Mouse (Mus musculus): ENCODE results near the gene Slc22a8.

Gene Slc22a8

DNA sequence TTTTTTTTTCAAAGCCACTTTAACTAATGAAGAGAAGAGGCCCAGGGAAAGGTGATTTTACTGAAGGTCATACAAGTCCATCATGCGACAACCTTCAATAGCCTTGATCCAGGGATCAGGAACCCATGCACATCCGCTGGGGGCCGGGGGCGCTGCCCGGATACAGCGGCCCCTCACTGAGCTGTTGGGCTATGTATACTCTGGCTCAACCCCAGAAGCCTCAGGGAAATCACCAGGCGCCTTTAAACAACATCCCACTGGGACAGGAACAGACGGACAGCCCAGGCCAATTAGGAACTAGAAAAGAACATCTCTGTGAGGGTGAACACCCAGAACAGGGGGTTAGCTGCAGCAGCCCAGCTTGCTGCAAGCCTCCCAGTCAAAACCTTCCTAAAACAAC is at the start of gene Slc22a8:
TSS of gene Slc22a8 (plus strand) at position 301 of the 400 bp plus-strand sequence.
- DNase-seq, result no peak

DNA sequence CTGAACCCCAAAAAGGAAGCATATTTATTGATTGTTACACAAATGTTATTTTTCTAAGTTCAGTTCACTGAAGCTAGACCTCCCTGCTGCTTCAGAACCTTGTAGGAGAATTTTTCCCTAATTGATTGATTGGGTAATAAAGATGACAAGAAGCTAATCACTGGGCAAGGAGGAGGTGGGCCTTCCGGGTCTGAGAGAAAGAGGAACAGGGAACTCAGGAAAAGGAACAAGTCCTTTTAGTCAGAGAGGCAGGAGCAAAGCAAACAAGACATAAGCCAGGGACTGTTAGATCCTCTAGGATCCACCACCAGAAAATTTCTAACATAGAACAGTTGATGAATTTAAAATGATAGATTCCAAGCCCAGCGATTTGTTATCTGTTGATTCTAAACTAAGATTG is 32.2 kb upstream of the Slc22a8 start:
- no peak for DNase-seq

DNA sequence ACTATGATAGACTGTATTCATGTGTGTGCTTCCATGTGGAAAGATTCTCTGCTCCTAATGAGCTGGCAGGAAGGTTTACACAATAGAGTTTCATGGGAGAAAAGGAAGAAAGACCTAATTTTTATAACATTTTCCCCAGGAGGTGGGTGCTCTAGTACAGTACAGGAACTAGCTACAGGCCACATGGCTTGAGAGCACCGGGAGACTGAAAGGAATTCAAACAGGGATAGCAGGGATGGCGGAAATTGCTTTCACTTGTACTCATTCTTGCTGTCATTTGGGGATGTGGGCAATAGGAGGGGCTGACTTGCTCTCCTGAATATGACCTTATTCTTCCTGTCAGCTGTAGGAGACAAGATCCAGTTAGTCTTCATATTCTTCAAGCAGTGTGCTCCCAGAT is 27.0 kb upstream of the Slc22a8 start:
- no peak for DNase-seq

DNA sequence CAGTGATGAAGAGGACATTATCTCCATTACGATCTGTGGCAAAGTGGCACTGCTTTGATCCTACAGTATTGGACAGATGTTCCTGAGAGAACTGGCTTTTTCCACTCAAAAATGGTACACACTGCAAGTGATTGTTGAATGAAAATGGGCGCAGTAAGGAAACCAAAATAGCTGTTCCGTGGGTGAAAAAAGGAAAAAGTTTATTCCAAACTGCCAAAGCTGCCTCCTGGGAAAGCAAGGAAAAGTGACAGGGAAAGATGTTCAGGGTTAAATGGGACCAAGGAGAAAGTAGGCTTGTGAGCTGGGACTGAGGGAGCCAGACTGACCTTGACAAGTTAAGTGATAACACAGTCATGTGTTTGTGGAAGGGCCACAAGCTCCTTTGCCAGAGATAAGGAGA is 26.6 kb upstream of the Slc22a8 start:
- DNase-seq, result no peak

DNA sequence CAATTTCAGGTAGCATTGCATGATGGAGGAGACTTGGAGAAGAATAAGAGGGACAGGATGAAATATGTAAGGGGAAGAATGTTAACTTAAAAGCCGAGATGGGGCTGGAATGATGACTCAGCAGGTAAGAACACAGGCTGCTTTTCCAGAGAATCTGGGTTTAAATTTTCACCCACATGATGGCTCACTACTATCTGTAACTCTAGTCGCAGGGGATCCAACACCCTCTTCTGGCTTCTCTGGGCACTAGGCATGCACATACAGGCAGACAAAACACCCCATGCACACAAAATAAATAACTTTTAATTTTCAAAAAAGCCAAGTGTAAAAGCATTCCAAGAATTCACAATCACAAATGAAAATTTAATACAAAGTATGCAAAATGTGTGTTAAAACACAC is 25.8 kb upstream of the Slc22a8 start:
- no peak for DNase-seq

DNA sequence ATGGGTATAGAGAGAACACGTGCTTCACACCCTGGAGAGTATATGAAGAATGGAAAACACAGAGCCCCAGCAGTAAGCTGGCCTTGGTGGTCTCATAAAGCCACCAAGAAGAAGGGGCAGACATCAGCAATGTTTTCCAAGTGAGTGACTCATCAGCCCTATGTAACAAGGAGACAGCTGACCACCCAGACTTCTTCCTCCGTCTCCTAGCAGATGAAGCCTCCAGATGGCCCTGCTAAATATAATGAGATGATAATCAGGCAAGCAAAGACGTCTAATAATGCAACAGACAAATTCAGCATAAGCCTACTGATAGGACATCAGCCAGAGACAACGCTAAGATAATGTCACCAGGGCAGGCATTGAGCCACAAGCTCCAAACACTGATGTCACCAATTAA is 25.1 kb upstream of the Slc22a8 start:
- DNase-seq, result no peak

DNA sequence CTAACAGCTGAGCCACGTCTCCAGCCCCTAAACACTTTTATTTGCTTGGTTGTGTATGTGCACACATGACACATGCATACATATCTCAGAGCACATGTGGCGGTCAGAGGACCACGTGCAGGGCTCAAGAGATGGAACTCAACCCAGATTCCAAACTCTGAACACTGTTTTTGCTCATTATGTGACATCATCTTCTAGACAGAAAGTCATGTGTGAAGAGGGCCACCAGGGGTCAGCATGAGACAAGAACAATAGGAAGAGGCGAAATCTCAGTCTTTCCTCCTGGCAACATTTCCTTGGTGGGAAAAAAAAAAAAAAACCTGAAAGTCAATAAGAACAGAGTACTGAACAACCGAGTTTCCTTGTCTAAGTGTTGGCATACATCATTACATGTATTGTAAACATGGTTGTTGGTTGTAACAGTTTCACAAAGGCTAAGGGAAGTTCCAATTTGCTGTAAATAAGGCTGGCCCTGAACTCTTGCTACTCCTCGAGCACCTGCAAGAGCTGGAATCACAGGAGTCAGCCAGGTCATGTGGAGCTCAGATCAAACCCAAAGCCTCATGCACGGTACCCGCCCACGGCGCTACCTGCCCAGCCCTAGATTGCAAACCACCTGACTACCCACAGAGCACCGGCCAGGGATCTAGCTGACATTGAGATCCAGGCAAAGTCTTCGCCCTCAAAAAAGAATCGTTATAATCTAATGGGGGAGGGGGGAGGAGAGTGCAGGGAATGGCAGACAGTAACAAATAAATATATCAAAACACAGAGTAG is 23.8 kb upstream of the Slc22a8 start:
- peak in 1 of 2 experiments; percentile 24 for DNase-seq

DNA sequence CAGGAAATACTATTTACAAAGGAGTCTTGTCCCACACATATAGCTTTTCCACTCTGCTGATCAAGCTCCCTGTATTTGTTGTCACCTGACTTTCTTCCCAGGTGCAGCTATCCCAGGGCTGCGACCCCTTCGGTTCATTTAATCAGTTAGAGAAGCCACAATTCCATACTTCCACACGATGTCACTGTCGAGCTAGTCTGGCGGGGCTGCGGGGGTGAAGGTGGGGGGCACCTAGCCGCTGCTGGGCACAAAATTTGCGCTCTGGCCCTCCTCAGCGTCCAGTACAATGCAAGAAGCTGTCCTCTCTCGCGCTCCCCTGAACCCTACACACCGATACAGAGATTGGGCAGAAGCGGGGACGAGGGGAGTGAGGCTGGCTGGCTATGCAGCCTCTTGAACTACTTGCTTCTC is 21.6 kb upstream of the Slc22a8 start:
- DNase-seq, result peak in 1 of 2 experiments; percentile 18

DNA sequence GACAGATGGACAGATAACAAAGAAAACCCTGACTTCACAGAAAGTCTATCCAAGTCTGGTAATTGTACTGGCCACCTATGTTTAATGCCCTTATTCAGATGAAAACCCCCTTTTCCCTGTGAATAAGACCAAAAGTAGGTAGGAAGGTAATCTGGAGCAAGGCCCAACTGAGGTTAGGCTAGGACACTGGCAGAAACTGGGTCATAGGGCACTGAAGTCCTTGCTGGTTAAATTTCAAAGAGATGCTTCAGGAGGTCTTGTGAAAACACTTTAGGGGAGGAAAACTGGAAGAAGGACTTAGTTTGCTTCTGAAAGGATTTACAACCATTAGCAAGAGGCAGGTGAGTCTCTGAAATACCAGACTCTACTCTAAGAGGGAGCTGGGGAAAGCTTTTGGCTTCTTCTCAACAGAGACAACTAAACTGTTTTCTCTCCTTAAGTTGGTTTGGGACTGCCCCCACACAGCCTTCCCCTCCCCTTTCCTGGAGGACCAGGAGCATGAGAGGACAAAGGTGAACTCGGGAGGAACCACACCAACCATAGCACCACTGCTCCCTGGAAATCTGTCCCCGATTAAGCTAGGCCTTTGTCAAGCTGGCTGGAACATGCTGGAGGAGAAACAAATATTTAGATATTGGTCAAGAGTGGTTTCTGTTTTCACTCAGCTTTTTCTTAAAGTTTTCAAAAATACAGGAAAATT is 20.6 kb upstream of the Slc22a8 start:
- DNase-seq, result no peak

DNA sequence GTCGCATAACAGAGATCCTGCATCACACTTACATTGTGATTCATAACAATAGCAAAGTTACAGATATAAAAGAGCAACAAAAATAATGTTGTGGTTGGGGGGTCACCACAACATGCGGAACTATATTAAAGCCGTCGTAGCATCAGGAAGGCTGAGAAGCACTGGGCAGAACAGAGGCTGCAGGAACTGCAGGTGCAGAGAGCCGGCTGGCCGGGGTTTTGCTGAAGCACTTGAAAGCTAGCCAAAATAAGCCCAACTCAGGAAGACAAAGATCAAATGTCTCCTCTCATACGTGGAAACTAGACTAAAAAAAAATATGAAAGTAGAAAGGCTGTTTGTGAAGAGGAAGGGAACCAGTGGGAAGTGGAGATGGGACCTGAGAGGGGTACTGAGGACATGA is 19.3 kb upstream of the Slc22a8 start:
- no peak for DNase-seq

DNA sequence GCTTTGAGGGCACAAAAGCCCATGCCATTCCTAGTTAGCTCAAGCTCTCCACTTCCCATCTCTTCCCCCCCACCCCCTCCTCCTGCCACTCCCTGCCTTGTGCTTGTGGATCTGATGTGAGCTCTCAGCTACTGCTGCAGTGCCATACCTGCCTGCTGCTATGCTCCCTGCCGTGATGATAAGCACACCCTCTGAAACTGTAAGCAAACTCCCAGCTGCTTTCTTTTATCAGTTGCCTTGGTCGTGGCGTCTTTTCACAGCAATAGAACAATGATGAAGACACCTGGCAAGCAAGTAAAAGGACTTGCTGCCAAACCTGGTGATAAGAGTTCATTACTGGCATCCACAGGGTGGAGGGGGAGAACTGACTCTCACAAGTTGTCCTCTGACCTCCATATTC is 18.6 kb upstream of the Slc22a8 start:
- no peak for DNase-seq

DNA sequence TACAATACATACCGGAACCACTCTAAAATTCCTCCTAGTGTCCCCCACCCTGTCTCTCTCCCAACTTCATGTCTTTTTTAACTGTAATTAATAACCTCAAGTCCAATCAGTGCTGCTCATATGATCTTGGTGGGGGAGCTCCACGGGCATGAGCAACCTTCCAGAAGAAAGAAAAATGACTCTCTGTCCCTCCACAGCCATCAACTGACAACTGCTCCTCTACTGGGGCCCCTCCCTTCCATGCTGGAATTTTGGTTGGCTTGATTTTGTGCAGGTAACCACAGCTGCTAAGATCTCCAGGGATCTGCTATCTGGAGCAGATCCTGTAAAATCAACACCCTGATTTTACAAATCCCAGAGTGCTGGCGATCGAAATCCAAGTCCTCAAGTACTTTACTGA is 13.6 kb upstream of the Slc22a8 start:
- DNase-seq, result no peak

DNA sequence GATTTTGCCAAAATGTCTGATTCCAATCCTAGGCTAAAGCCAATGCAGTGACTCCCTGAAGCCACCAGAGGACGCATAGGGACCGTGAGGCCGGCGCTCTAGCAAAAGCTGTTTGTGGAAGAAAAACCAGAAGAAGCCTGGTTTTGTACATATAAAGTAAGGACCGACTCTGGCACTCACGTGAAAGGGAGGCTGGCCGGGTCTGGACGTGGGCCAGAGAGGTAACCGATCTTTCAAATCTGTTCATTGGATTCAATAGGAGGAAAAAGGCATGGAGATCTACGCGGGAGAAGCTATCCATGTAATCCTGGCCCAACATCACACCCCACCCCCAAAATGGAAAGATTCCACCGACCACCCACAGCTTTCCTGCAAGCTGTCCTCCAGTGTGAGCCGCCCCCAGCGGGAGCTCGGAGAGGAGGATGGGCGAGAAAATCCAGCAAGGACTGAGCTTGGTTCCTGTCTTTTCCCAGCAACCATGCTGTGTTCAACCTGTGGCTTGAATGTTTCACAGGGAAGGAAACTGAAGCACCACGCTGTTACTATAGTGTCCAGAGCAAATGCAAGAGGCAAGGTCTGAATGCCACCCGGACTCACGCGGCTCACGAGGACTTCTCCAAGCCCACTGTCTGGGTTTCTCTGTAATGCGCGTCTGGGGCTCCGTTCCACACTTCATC is 12.6 kb upstream of the Slc22a8 start:
- peak in 1 of 2 experiments; percentile 23 for DNase-seq

DNA sequence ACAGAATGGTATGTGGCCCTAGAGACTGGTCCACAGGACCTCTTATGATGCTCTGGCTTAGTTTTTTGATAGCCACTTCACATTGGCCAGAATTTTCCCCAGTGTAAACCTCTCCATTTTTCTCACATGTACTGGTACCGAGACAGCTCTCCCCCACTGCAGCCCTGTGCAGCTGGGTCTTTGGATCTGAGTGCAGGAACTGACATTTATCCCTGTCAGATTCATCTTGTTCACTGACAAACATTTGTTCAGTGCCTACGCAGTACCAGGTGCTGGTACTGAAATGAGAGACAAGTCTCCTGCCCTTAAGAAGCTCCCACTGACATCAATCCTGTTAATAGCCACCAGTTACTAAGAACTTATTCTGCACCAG is 12.1 kb upstream of the Slc22a8 start:
- no peak for DNase-seq

DNA sequence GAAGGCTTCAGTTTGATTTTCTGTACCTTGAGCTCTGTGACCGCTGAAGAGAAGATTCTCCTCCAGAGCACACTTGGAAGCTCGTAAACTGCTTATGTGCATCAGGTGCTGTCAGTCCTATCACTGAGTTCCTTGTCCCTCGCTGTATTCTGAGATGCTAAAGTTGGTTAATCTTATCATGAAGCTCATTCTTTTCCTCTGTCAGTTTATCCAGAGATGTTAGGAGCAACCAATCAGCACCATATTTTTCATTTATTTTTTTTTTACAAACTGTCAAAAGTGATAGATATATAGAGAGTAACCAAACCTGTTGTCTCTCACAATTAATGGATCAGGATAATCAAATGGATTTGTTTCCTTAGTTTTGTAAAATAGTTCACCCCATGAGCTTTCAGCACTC is 5.8 kb upstream of the Slc22a8 start:
- DNase-seq, result no peak

DNA sequence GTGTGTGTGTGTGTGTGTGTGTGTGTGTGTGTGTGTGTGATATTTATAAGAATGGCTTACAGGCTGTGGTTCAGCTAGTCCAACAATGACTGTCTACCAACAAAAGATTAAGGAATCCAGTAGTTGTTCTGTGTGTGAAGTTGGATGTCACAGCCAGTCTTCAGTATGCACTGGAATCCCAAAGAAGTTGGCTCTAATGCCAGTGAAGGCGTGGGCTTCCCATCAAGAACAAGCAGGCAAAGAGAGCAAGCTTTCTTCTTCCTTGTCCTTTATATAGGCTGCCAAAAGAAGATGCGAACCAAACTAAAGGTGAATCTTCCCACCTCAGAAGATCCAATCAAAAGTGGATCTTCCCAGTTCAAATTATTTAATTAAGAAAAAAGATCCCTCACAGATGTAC is 5.2 kb upstream of the Slc22a8 start:
- DNase-seq, result no peak

DNA sequence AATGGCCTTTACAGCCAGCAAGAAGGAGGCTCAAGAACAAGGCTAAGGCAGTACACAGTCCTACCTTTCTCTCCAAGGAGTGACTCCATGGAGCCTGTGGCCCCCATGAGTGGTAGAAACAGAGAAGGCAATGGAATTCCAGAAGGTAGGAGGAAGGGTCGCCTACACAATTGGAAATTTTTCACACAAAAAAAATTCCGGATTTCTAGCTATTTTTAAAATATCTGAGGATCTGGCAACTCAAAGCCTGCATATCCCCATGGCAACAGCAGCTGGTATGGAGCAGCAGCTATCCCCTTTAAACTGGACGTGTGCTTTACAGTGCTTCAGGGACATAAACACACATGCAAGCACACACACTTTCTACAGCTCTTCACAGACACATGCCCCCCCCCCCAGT is 4.7 kb upstream of the Slc22a8 start:
- DNase-seq, result no peak

DNA sequence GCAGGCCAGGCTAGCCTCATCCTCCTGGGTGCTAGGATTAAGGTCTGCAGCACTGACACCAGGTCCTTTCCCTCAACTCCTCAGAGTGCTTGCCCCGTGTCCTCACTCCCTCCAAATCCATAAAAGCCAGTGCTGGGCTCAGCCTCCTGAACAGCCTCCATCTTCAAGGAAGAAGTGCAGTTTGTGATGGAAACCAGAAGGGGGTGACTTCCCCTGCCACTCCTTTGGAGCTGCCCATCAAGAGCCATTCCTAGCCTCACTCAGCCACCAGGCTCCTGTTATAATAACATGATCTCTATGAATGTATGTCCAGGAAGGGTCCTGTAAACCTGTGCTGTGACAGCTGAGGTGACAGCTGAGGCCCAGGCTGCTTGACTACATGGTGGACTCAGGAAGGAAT is 3.7 kb upstream of the Slc22a8 start:
- no peak for DNase-seq

DNA sequence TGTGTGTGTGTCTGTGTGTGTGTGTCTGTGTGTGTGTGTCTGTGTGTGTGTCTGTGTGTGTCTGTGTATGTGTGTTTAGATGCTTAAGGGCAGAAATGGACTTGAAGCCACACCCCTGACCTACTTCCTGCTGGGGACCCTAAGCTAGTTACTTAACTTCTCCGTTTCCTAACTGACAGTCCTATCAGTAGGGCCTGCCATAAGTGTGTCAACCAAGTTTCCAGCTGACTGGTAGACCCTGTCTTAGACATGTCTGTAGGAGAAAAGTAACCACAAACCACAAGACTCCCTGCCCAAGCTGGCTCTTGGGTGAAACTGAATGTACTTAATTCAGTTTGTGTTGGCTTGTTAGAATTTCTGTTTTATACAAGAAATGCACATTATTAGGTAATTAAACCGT is 1.1 kb downstream of the Slc22a8 start:
- DNase-seq, result no peak

DNA sequence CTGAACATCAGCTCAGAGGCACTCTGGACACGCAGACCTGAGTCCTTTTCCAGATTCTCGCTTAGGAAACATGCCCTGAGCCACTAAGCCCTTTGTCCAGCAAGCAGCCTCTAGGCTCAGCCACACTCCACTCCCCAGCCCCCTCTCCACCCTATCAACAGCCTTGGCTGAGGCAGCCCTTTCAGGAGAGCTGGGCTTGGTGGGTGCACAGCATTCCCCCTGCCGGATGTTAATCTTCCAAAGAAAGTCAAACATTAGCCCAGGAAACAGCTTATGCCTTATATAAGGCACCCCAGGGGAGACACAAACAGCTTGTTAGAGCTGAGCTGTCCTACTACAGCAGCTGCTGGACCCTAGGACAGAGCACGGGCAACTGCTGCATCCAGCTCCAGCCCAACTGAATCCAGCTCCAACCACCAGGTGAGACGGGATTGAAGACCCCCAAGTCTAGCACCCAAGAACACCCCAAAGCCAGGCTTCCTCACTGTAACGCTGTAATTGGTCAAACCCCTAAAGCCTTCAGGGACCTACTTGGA is 1.9 kb downstream of the Slc22a8 start:
- DNase-seq, result no peak

DNA sequence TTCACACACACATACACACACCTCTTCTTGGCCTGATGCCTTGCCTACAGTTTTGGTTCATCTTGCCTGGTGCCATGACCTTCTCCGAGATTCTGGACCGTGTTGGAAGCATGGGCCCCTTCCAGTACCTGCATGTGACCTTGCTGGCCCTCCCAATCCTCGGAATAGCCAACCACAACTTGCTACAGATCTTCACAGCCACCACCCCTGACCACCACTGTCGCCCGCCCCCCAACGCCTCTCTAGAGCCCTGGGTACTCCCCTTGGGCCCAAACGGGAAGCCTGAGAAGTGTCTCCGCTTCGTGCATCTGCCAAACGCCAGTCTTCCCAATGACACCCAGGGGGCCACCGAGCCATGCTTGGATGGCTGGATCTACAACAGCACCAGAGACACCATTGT is 2.8 kb downstream of the Slc22a8 start:
- DNase-seq, result no peak

DNA sequence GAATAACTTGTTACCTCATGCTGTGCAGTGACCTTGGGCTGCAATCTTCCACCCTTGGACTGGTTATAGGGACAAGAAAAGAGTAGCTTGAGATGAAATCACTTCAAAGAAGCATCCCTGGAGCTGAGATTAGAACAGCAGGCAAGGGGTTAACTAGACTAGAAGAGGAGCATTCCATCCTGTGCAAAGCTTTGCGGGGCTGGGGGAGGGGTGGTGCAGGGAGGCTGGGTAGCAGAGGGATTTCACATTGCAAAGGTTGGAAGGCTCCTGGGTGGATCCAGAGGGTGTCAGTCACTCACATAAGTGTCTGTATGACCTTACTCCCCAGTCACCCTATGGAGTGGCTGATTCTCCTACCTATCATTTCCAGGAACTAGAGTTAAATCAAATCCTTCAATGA is 3.5 kb downstream of the Slc22a8 start:
- no peak for DNase-seq

DNA sequence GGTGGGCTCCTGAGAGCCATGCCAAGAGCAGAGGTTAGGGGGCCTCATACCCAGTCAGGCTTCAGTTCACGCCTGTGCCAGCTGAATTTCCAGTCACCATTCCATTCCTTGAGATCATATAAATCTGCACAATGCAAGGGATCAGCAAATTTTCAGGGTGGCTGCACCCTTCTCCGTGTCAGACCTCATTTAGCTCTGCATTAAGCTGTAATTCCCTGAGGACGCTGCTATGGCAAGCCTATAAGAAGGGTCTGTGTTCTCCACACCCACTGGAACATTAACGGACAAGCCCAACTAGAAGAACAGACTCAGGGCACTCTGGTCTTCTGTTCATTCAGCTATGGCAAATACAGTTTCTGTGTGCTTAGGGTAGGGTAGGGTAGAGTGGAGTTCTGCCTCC is 6.2 kb downstream of the Slc22a8 start:
- DNase-seq, result no peak

DNA sequence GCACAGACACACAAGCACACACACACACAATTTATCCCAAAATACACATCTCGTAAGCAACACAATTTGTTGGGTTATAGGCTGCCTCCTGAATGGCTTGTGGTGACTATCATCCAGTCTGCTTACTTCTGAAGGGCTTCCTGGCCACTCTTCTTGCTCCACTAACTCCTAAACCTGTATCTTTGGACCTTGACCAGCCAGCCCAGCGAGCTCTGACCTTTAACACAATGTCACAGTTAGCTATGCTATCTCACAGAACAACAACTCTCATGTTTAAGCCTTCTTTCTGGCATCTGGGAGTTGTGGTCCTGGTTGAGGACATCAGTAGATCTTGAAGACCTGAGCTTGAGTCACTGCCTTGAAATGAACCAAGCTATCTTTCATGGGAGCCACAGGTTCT is 8.2 kb downstream of the Slc22a8 start:
- DNase-seq, result no peak

Measured in spleen, adult 18-20 months (tissue).